Mouse (Mus musculus) megakaryocyte, embryonic 14.5 days (primary cell): ENCODE measurements around the gene Fahd1.

Source experiments
- FLI1 ChIP-seq: IDR thresholded peaks from 2 replicates; pipeline ENCODE4 v1.6.1; 2012; ENCODE audit warnings: low read length, inconsistent platforms, mixed read lengths
- GATA1 ChIP-seq: IDR thresholded peaks from 3 replicates; pipeline ENCODE4 v1.6.1; 2012; ENCODE audit warnings: mixed read lengths, low read length, inconsistent platforms, borderline replicate concordance

- TF ChIP-seq GATA1, result no peak
- TF ChIP-seq FLI1, result no peak
These were observed at the start of gene Fahd1 for GRCm38 (mm10) chr17:24850065-24850772.
